ENCODE assay signal across 9 mouse cellular contexts in the genomic region with DNA sequence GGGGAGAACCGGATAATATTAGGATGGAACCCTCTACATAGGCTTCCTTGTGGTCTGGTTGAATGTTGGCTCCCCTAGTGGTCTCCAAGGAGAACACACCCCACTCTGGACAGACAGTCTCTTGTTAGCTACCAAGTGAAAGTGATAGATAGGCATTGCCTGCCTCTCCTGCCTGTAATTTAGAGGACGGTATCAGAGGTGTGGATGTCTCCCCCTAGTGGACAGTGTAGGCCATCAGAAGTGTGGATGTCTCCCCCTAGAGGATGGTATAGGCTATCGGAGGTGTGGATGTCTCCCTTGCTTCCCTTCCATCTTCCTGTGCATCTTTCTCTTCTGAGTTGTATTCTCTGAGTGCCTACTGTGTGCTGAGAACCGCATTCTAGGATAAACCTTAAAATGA. TPM values are rescaled to one million over a fixed set of nuclear protein-coding genes. Genes with fewer than 3 reads are reported as not detected.
DNase-seq lines count a peak whose midpoint lies in the region; ATAC-seq and TF ChIP-seq lines count a peak whose summit lies in the region.
"Had no signal": no experiment of that assay in that cellular context is flagged by ENCODE, and none has a peak within 500 bp of the region (broad histone marks: within the 10 kb centered on the region; RNA-seq: fewer than 3 reads in every experiment).

No protein-coding gene starts in this region.

- no peak for TF ChIP-seq POLR2A in kidney, adult 2 months (IDR thresholded peaks at IDR 0.05; ENCODE audit: low read depth, low read length)
- TF ChIP-seq POLR2A in limb, embryonic 14.5 days (IDR thresholded peaks at IDR 0.05; ENCODE audit: borderline replicate concordance, extremely low read depth, insufficient read depth, insufficient read length) = no peak

- TF ChIP-seq EP300 in stomach, postnatal 0 days (optimal IDR thresholded peaks at IDR 0.05) = no peak

- H3K4me3 ChIP-seq in kidney, adult 2 months (ENCODE audit: insufficient read depth, low read depth, low read length) = no peak overlapping the region
- H3K4me3 ChIP-seq in limb, embryonic 14.5 days (replicated peaks; ENCODE audit: low read length) = no peak overlapping the region
- no peak overlapping the region for H3K4me3 ChIP-seq in stomach, postnatal 0 days (ENCODE audit: low read depth, low read length)
- H3K4me3 ChIP-seq: erythroblast, embryonic 14.5 days had no signal

- 20% methylated on average over 4 of the region's 4 CpGs for WGBS in kidney, adult 2 months
- 28% methylated on average over 4 of the region's 4 CpGs for WGBS in limb, embryonic 14.5 days
- 33% methylated on average over 4 of the region's 4 CpGs for WGBS in stomach, postnatal 0 days

- TF ChIP-seq CTCF in kidney, adult 2 months (conservative IDR thresholded peaks at IDR 0.05; ENCODE audit: insufficient read depth, insufficient read length, low read depth, low read length) = peak; percentile 100; the same call in 1 of the 2 replicates
- TF ChIP-seq CTCF in stomach, postnatal 0 days (IDR thresholded peaks at IDR 0.05; ENCODE audit: low read depth) = peak; percentile 99

- H3K4me1 ChIP-seq in kidney, adult 2 months (ENCODE audit: control insufficient read depth, insufficient read depth, low read length) = no peaks in the 10 kb centered on the region
- H3K4me1 ChIP-seq in limb, embryonic 14.5 days (ENCODE audit: control insufficient read depth, insufficient read depth, low read length) = no peaks in the 10 kb centered on the region
- H3K4me1 ChIP-seq in stomach, postnatal 0 days (replicated peaks; ENCODE audit: control insufficient read depth, insufficient read depth) = no peaks in the 10 kb centered on the region

- no peaks in the 10 kb centered on the region for H3K9me3 ChIP-seq in limb, embryonic 14.5 days (ENCODE audit: control insufficient read depth, low read length)
- H3K9me3 ChIP-seq in stomach, postnatal 0 days (ENCODE audit: control insufficient read depth, low read length) = no peaks in the 10 kb centered on the region

- ATAC-seq in limb, embryonic 14.5 days (ENCODE audit: low FRiP score, low read depth) = 0 out of 2 replicates have a peak, but pooled peaks have one; percentile 26
- ATAC-seq in stomach, postnatal 0 days (ENCODE audit: low FRiP score, low TSS enrichment) = peak; percentile 84

- no peak overlapping the region for H3K27ac ChIP-seq in kidney, adult 2 months (ENCODE audit: insufficient read depth, low read depth, low read length)
- no peak overlapping the region for H3K27ac ChIP-seq in limb, embryonic 14.5 days (replicated peaks; ENCODE audit: low read depth, low read length)
- H3K27ac ChIP-seq in stomach, postnatal 0 days (replicated peaks) = no peak overlapping the region

- no peak overlapping the region for H3K4me2 ChIP-seq in limb, embryonic 14.5 days (replicated peaks; ENCODE audit: low read depth, low read length, severe bottlenecking)
- H3K4me2 ChIP-seq in stomach, postnatal 0 days (replicated peaks; ENCODE audit: low read depth) = no peak overlapping the region

- no peak overlapping the region for H3K9ac ChIP-seq in limb, embryonic 14.5 days (ENCODE audit: low read depth, low read length, severe bottlenecking)
- H3K9ac ChIP-seq in stomach, postnatal 0 days (ENCODE audit: low read length) = no peak overlapping the region

- no peaks in the 10 kb centered on the region for H3K36me3 ChIP-seq in kidney, adult 2 months (ENCODE audit: control insufficient read depth, insufficient read depth, low read length)
- no peaks in the 10 kb centered on the region for H3K36me3 ChIP-seq in limb, embryonic 14.5 days (ENCODE audit: control insufficient read depth, insufficient read depth, low read length)
- H3K36me3 ChIP-seq in stomach, postnatal 0 days (ENCODE audit: control insufficient read depth, insufficient read depth, low read length) = no peaks in the 10 kb centered on the region

- peak; percentile 89 for DNase-seq in 3T3-L1 (ENCODE audit: low read depth, low spot score)
- DNase-seq in NIH3T3 (ENCODE audit: low read depth) = peak; percentile 85
- peak; percentile 68 for DNase-seq in cerebellum, adult 9-11 months
- DNase-seq in frontal cortex, postnatal 14 days (ENCODE audit: low spot score in 2 of 2) = peak; percentile 50 to 54
- peak; percentile 71 for DNase-seq in kidney, adult 2 months
- peak; percentile 73 for DNase-seq in limb, embryonic 14.5 days (ENCODE audit: low spot score)
- DNase-seq in monocyte, adult 2 months (ENCODE audit: low read depth in 1 of 2, low spot score in 2 of 2) = peak; percentile 66 to 70
- peak; percentile 74 for DNase-seq in stomach, postnatal 0 days (ENCODE audit: low spot score)

- H3K27me3 ChIP-seq in kidney, adult 2 months (replicated peaks; ENCODE audit: control insufficient read depth, insufficient read depth, low read length) = no peaks in the 10 kb centered on the region
- H3K27me3 ChIP-seq in limb, embryonic 14.5 days (ENCODE audit: control insufficient read depth, insufficient read depth, low read length) = no peaks in the 10 kb centered on the region
- H3K27me3 ChIP-seq in stomach, postnatal 0 days (ENCODE audit: control insufficient read depth, insufficient read depth, low read length) = no peaks in the 10 kb centered on the region

RNA-seq across cellular contexts. Expression of a gene that starts 21.7 kb away (rescaled TPM):
- polyA plus RNA-seq in kidney, adult 2 months (2012; rRNA removed) = 157 and 169 TPM in 2 replicates
- 342 and 375 TPM in 2 replicates for polyA plus RNA-seq in limb, embryonic 14.5 days (2012; rRNA removed)
- polyA plus RNA-seq in limb, embryonic 14.5 days (2014; fragmentation: Nextera tagmentation; extraction: Ambion mirVana) = 344 and 348 TPM in 2 replicates
- 253 and 258 TPM in 2 replicates for polyA plus RNA-seq in stomach, postnatal 0 days (2015; fragmentation: Nextera tagmentation; extraction: Ambion mirVana)

RNA-seq across cellular contexts. Expression of a gene that starts 32.6 kb away (rescaled TPM):
- 0.48 and 0.64 TPM in 2 replicates for polyA plus RNA-seq in kidney, adult 2 months (2012; rRNA removed)
- polyA plus RNA-seq in limb, embryonic 14.5 days (2012; rRNA removed) = 2.3 and 3.0 TPM in 2 replicates
- 1.1 TPM in 2 replicates for polyA plus RNA-seq in limb, embryonic 14.5 days (2014; fragmentation: Nextera tagmentation; extraction: Ambion mirVana)
- polyA plus RNA-seq in stomach, postnatal 0 days (2015; fragmentation: Nextera tagmentation; extraction: Ambion mirVana) = 0.21 and 0.39 TPM in 2 replicates

RNA-seq across cellular contexts. Expression of a gene that starts 32.6 kb away (rescaled TPM):
- polyA plus RNA-seq in kidney, adult 2 months (2012; rRNA removed) = 0.23 and 0.29 TPM in 2 replicates
- polyA plus RNA-seq in limb, embryonic 14.5 days (2012; rRNA removed) = 1.6 and 2.5 TPM in 2 replicates
- polyA plus RNA-seq in limb, embryonic 14.5 days (2014; fragmentation: Nextera tagmentation; extraction: Ambion mirVana) = 0.25 and 0.77 TPM in 2 replicates
- polyA plus RNA-seq in stomach, postnatal 0 days (2015; fragmentation: Nextera tagmentation; extraction: Ambion mirVana) = 0.19 and 0.25 TPM in 2 replicates

RNA-seq across cellular contexts. Expression of a gene that starts 43.3 kb away (rescaled TPM):
- polyA plus RNA-seq in kidney, adult 2 months (2012; rRNA removed) = 226 and 272 TPM in 2 replicates
- 44.0 and 55.3 TPM in 2 replicates for polyA plus RNA-seq in limb, embryonic 14.5 days (2012; rRNA removed)
- polyA plus RNA-seq in limb, embryonic 14.5 days (2014; fragmentation: Nextera tagmentation; extraction: Ambion mirVana) = 35.5 and 35.8 TPM in 2 replicates
- 62.1 and 77.1 TPM in 2 replicates for polyA plus RNA-seq in stomach, postnatal 0 days (2015; fragmentation: Nextera tagmentation; extraction: Ambion mirVana)
